Mouse (Mus musculus) forebrain, embryonic 14.5 days (tissue): Measurements from ENCODE around the gene Yju2. TPM values are rescaled to one million over a fixed set of nuclear protein-coding genes. Genes with fewer than 3 reads are reported as not detected.

ENCODE experiments used
- ATAC-seq: fragments of 200-750 bp; cut with Nextera tagmentation; 2 replicates; pipeline ENCODE4 v1.8.0; 2017; ENCODE audit warnings: mild to moderate bottlenecking, moderate library complexity
- DNase-seq: peaks from one replicate; pipeline ENCODE4 v3.0.0-alpha.2; 2015; ENCODE audit warnings: low spot score
- H3K27ac ChIP-seq: fragments of 300-500 bp; sonication (generic); 2 replicates; pipeline ENCODE4 v1.5.1; 2014; ENCODE audit warnings: low read depth, mild to moderate bottlenecking, control low read depth, low read length, moderate library complexity
- H3K27me3 ChIP-seq: fragments of 300-500 bp; sonication (generic); replicated peaks from 2 replicates; pipeline ENCODE4 v1.6.1; 2014; ENCODE audit warnings: low read length, control low read depth, mixed read lengths; ENCODE audit not compliant: control insufficient read depth, insufficient read depth
- H3K36me3 ChIP-seq: fragments of 300-500 bp; sonication (generic); 2 replicates; pipeline ENCODE4 v1.6.1; 2014; ENCODE audit warnings: low read length, control low read depth; ENCODE audit not compliant: control insufficient read depth, insufficient read depth
- H3K4me1 ChIP-seq: fragments of 300-500 bp; sonication (generic); 2 replicates; pipeline ENCODE4 v1.6.1; 2014; ENCODE audit warnings: antibody characterized with exemption, low read length, control low read depth; ENCODE audit not compliant: control insufficient read depth, insufficient read depth
- H3K4me2 ChIP-seq: fragments of 300-500 bp; sonication (generic); 2 replicates; pipeline ENCODE4 v1.6.1; 2014; ENCODE audit warnings: mild to moderate bottlenecking, control low read depth, low read length
- H3K4me3 ChIP-seq: fragments of 300-500 bp; sonication (generic); 2 replicates; pipeline ENCODE4 v1.5.1; 2014; ENCODE audit warnings: low read depth, low read length, control low read depth
- H3K9ac ChIP-seq: fragments of 300-500 bp; sonication (generic); 2 replicates; pipeline ENCODE4 v1.6.1; 2014; ENCODE audit warnings: mild to moderate bottlenecking, low read length, control low read depth, moderate library complexity
- H3K9me3 ChIP-seq: fragments of 300-500 bp; sonication (generic); replicated peaks from 2 replicates; pipeline ENCODE4 v1.6.1; 2016; ENCODE audit warnings: low read length, control low read depth, mixed read lengths; ENCODE audit not compliant: control insufficient read depth
- WGBS: fragments of 180-500 bp; shearing (Covaris S2); extraction: QIAGEN DNeasy Blood & Tissue Kit; methylation state at CpG from one replicate; pipeline ENCODE4 v1.1.7; 2014; 5-methylcytosine and 5-hydroxymethylcytosine counted together
- polyA plus RNA-seq: library from polyadenylated mRNA; unstranded; fragments of >200 nt; fragmentation: Nextera tagmentation; extraction: Ambion mirVana; gene quantifications from 2 replicates; pipeline ENCODE4 v1.2.1, GENCODE M21; 2014

The Yju2 gene
- polyA plus RNA-seq, 1 experiment from 2014 or later = 25.4 TPM

- Histone ChIP-seq H3K4me2 (no peak within 1 kb of the TSS), H3K4me3 (no peak within 1 kb of the TSS), H3K4me1 (no peaks in the 10 kb centered on the region), H3K36me3 (no peaks in the 10 kb centered on the region), H3K9me3 (no peaks in the 10 kb centered on the region), H3K9ac (no peak within 1 kb of the TSS), H3K27ac (no peak within 1 kb of the TSS), H3K27me3 (no peaks in the 10 kb centered on the region)
- 84% methylated on average over 2 of the region's 2 CpGs for WGBS
- no peak for ATAC-seq
- no peak for DNase-seq
These were observed 9.5 kb upstream of the Yju2 start, which contains the start of gene Zfp119b for GRCm38 (mm10) chr17:55949400-55949799. Gene Zfp119b (minus strand): TSS chr17:55949500.

- no peaks in the 10 kb centered on the region; the same call in 1 of the 2 replicates for H3K4me1 ChIP-seq
- no peaks in the 10 kb centered on the region for H3K27me3 ChIP-seq
- H3K4me2 ChIP-seq = no peak overlapping the region
- no peak overlapping the region for H3K9ac ChIP-seq
- ATAC-seq = no peak
- DNase-seq = no peak
- WGBS = 83% methylated on average over 9 of the region's 9 CpGs
- H3K4me3 ChIP-seq = no peak overlapping the region
- no peaks in the 10 kb centered on the region for H3K36me3 ChIP-seq
- H3K9me3 ChIP-seq = no peaks in the 10 kb centered on the region
- no peak overlapping the region for H3K27ac ChIP-seq
These were observed 8.3 kb upstream of the Yju2 start for GRCm38 (mm10) chr17:55950601-55951000.

- no peaks in the 10 kb centered on the region for H3K27me3 ChIP-seq
- H3K27ac ChIP-seq = no peak overlapping the region
- peaks cover 7% of the 10 kb centered on the region; the same call in 1 of the 2 replicates for H3K4me1 ChIP-seq
- DNase-seq (no peak), ATAC-seq (no peak)
- H3K36me3 ChIP-seq = no peaks in the 10 kb centered on the region
- no peak overlapping the region for H3K9ac ChIP-seq
- no peak overlapping the region for H3K4me3 ChIP-seq
- H3K9me3 ChIP-seq = no peaks in the 10 kb centered on the region
- no peak overlapping the region for H3K4me2 ChIP-seq
These were observed 6.9 kb upstream of the Yju2 start for GRCm38 (mm10) chr17:55952041-55952440.

- 80% methylated on average over 6 of the region's 6 CpGs for WGBS
- no peak within 1 kb of the TSS for H3K27ac ChIP-seq
- H3K4me3 ChIP-seq = no peak within 1 kb of the TSS
- peaks cover 9% of the 10 kb centered on the region; the same call in 1 of the 2 replicates for H3K4me1 ChIP-seq
- no peak within 1 kb of the TSS for H3K9ac ChIP-seq
- DNase-seq (no peak), ATAC-seq (no peak)
- H3K36me3 ChIP-seq = no peaks in the 10 kb centered on the region
- no peak within 1 kb of the TSS for H3K4me2 ChIP-seq
- no peaks in the 10 kb centered on the region for H3K27me3 ChIP-seq
- H3K9me3 ChIP-seq = no peaks in the 10 kb centered on the region
These were observed 6.4 kb upstream of the Yju2 start, which contains the start of gene Ebi3 for GRCm38 (mm10) chr17:55952447-55953027. Gene Ebi3 (plus strand): TSS chr17:55952640.

GRCm38 (mm10) chr17:55953751-55954150 is 5.1 kb upstream of the Yju2 start:
- Histone ChIP-seq H3K36me3 (no peaks in the 10 kb centered on the region), H3K27ac (no peak overlapping the region), H3K4me3 (no peak overlapping the region), H3K9me3 (no peaks in the 10 kb centered on the region), H3K27me3 (no peaks in the 10 kb centered on the region), H3K4me1 (peaks cover 12% of the 10 kb centered on the region; the same call in 1 of the 2 replicates), H3K4me2 (no peak overlapping the region), H3K9ac (no peak overlapping the region)
- DNase-seq (no peak), ATAC-seq (no peak)
- 77% methylated on average over 6 of the region's 6 CpGs for WGBS

- no peaks in the 10 kb centered on the region for H3K36me3 ChIP-seq
- peaks cover 12% of the 10 kb centered on the region; the same call in 1 of the 2 replicates for H3K4me1 ChIP-seq
- H3K4me3 ChIP-seq = no peak overlapping the region
- no peak overlapping the region for H3K9ac ChIP-seq
- H3K27ac ChIP-seq = no peak overlapping the region
- no peaks in the 10 kb centered on the region for H3K9me3 ChIP-seq
- ATAC-seq (no peak), DNase-seq (no peak)
- no peaks in the 10 kb centered on the region for H3K27me3 ChIP-seq
- H3K4me2 ChIP-seq = no peak overlapping the region
- 40% methylated on average over 16 of the region's 16 CpGs for WGBS
These were observed 4.7 kb upstream of the Yju2 start for GRCm38 (mm10) chr17:55954229-55954628.

GRCm38 (mm10) chr17:55956129-55956528 is 2.8 kb upstream of the Yju2 start:
- H3K4me3 ChIP-seq = peak overlapping the region; percentile 44
- ATAC-seq (peak; percentile 24; the same call in 1 of the 2 replicates), DNase-seq (peak; percentile 80)
- H3K27ac ChIP-seq = no peak overlapping the region; the same call in 1 of the 2 replicates
- H3K4me2 ChIP-seq = peak overlapping the region; percentile 72
- H3K9ac ChIP-seq = peak overlapping the region; percentile 65
- H3K4me1 ChIP-seq = peaks cover 17% of the 10 kb centered on the region
- H3K36me3 ChIP-seq = peaks cover 4% of the 10 kb centered on the region; the same call in 1 of the 2 replicates
- no peaks in the 10 kb centered on the region for H3K9me3 ChIP-seq
- H3K27me3 ChIP-seq = no peaks in the 10 kb centered on the region
- under 1% methylated on average over 26 of the region's 26 CpGs for WGBS

GRCm38 (mm10) chr17:55956591-55956990 is 2.3 kb upstream of the Yju2 start:
- WGBS = 38% methylated on average over 6 of the region's 6 CpGs
- ATAC-seq = no peak
- H3K9ac ChIP-seq = peak overlapping the region; percentile 65

GRCm38 (mm10) chr17:55957168-55957567 is 1.7 kb upstream of the Yju2 start:
- Histone ChIP-seq H3K36me3 (peaks cover 13% of the 10 kb centered on the region), H3K4me3 (no peak overlapping the region), H3K27me3 (no peaks in the 10 kb centered on the region), H3K27ac (no peak overlapping the region), H3K4me2 (peak overlapping the region; percentile 72; the same call in 1 of the 2 replicates), H3K9ac (no peak overlapping the region), H3K4me1 (peaks cover 17% of the 10 kb centered on the region), H3K9me3 (no peaks in the 10 kb centered on the region)
- 13% methylated on average over 9 of the region's 9 CpGs for WGBS
- ATAC-seq (peak; percentile 18; the same call in 1 of the 2 replicates), DNase-seq (peak; percentile 82)

More at GRCm38 (mm10) chr17:55956591-55956990, 2.3 kb upstream of the Yju2 start:
- H3K4me3 ChIP-seq = peak overlapping the region; percentile 44
- H3K4me2 ChIP-seq = peak overlapping the region; percentile 72
- H3K27me3 ChIP-seq = no peaks in the 10 kb centered on the region
- H3K9me3 ChIP-seq = no peaks in the 10 kb centered on the region
- no peak for DNase-seq
- peaks cover 17% of the 10 kb centered on the region for H3K4me1 ChIP-seq
- peaks cover 7% of the 10 kb centered on the region for H3K36me3 ChIP-seq
- H3K27ac ChIP-seq = no peak overlapping the region; the same call in 1 of the 2 replicates
